Mouse (Mus musculus): ENCODE results near the gene Gm13539. TPM values are rescaled to one million over a fixed set of nuclear protein-coding genes. Genes with fewer than 3 reads are reported as not detected.

Gm13539 gene
- polyA plus RNA-seq, 1 experiment from 2014 or later: not detected

DNA sequence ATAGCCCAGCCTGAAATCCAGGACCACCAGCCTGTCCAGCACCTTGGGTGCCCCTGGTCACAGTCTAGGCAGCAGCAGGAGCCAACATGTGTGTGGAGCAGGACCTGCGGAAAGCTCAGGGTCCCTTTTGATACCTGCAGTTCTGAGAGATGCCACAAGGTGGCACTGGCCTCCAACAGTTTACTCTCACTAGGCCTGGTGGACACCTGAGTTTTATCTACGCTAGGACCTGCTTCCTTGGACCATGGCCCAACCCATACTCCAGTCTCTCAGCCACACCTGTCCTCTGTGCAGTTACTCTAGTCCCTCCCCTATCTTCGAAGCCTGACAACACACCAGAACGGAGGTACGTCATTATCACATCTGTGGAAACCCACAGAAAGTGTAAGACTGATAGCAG is 54.2 kb downstream of the Gm13539 start:
- H3K4me1 ChIP-seq (replicated peaks): no peaks in the 10 kb centered on the region
- ATAC-seq: peak; percentile 84

More for the DNA sequence above, 54.2 kb downstream of the Gm13539 start:
- WGBS: 48% methylated on average over 5 of the region's 5 CpGs
- no peaks in the 10 kb centered on the region for H3K36me3 ChIP-seq
- H3K4me2 ChIP-seq (replicated peaks): no peak overlapping the region
- H3K27me3 ChIP-seq: no peaks in the 10 kb centered on the region
- no peaks in the 10 kb centered on the region for H3K9me3 ChIP-seq
- H3K9ac ChIP-seq (replicated peaks): no peak overlapping the region
- no peak overlapping the region for H3K27ac ChIP-seq
- H3K4me3 ChIP-seq (replicated peaks): no peak overlapping the region

Other genes starting within 250 kb of the Gm13539 start
- 22.9 and 24.1 TPM in 2 replicates for gene Traf2, start 235.3 kb upstream of the Gm13539 start, polyA plus RNA-seq (2015; fragmentation: Nextera tagmentation; extraction: Ambion mirVana)
- gene Edf1, start 224.4 kb upstream of the Gm13539 start, polyA plus RNA-seq (2015; fragmentation: Nextera tagmentation; extraction: Ambion mirVana): 387 and 406 TPM in 2 replicates
- 3.2 and 6.8 TPM in 2 replicates for gene Mamdc4, start 207.4 kb upstream of the Gm13539 start, polyA plus RNA-seq (2015; fragmentation: Nextera tagmentation; extraction: Ambion mirVana)
- 190 and 193 TPM in 2 replicates for gene Phpt1, start 207.0 kb upstream of the Gm13539 start, polyA plus RNA-seq (2015; fragmentation: Nextera tagmentation; extraction: Ambion mirVana)
- gene Ajm1, start 200.5 kb upstream of the Gm13539 start, polyA plus RNA-seq (2015; fragmentation: Nextera tagmentation; extraction: Ambion mirVana): 3.5 and 5.7 TPM in 2 replicates
- gene Rabl6, start 173.7 kb upstream of the Gm13539 start, polyA plus RNA-seq (2015; fragmentation: Nextera tagmentation; extraction: Ambion mirVana): 67.2 and 75.9 TPM in 2 replicates
- gene Ccdc183, start 164.6 kb upstream of the Gm13539 start, polyA plus RNA-seq (2015; fragmentation: Nextera tagmentation; extraction: Ambion mirVana): 0.24 and 0.47 TPM in 2 replicates
- gene Tmem141, start 160.3 kb upstream of the Gm13539 start, polyA plus RNA-seq (2015; fragmentation: Nextera tagmentation; extraction: Ambion mirVana): 27.5 and 32.3 TPM in 2 replicates
- 1.1 and 1.8 TPM in 2 replicates for gene Fcna, start 154.2 kb upstream of the Gm13539 start, polyA plus RNA-seq (2015; fragmentation: Nextera tagmentation; extraction: Ambion mirVana)
- gene Lcn8, start 129.1 kb upstream of the Gm13539 start, polyA plus RNA-seq (2015; fragmentation: Nextera tagmentation; extraction: Ambion mirVana): not detected in 2 replicates
- not detected in 2 replicates for gene Lcn5, start 124.3 kb upstream of the Gm13539 start, polyA plus RNA-seq (2015; fragmentation: Nextera tagmentation; extraction: Ambion mirVana)
- not detected in 2 replicates for gene Lcn6, start 105.5 kb upstream of the Gm13539 start, polyA plus RNA-seq (2015; fragmentation: Nextera tagmentation; extraction: Ambion mirVana)
- not detected in 2 replicates for gene Lcn10, start 99.5 kb upstream of the Gm13539 start, polyA plus RNA-seq (2015; fragmentation: Nextera tagmentation; extraction: Ambion mirVana)
- gene Obp2a, start 82.2 kb upstream of the Gm13539 start, polyA plus RNA-seq (2015; fragmentation: Nextera tagmentation; extraction: Ambion mirVana): not detected in 2 replicates
- gene Bmyc, start 75.5 kb upstream of the Gm13539 start, polyA plus RNA-seq (2015; fragmentation: Nextera tagmentation; extraction: Ambion mirVana): 98.4 and 100 TPM in 2 replicates
- not detected in 2 replicates for gene Obp2b, start 45.2 kb upstream of the Gm13539 start, polyA plus RNA-seq (2015; fragmentation: Nextera tagmentation; extraction: Ambion mirVana)
- gene Lcn3, start 16.7 kb upstream of the Gm13539 start, polyA plus RNA-seq (2015; fragmentation: Nextera tagmentation; extraction: Ambion mirVana): not detected in 2 replicates
- gene Lcn11, start 5.2 kb upstream of the Gm13539 start, polyA plus RNA-seq (2015; fragmentation: Nextera tagmentation; extraction: Ambion mirVana): not detected in 2 replicates
- not detected in 2 replicates for gene Glt6d1, start 33.6 kb downstream of the Gm13539 start, polyA plus RNA-seq (2015; fragmentation: Nextera tagmentation; extraction: Ambion mirVana)
- gene Lcn9, start 40.9 kb downstream of the Gm13539 start, polyA plus RNA-seq (2015; fragmentation: Nextera tagmentation; extraction: Ambion mirVana): not detected in 2 replicates
- gene Sohlh1, start 65.0 kb downstream of the Gm13539 start, polyA plus RNA-seq (2015; fragmentation: Nextera tagmentation; extraction: Ambion mirVana): not detected in 2 replicates
- gene Kcnt1, start 81.5 kb downstream of the Gm13539 start, polyA plus RNA-seq (2015; fragmentation: Nextera tagmentation; extraction: Ambion mirVana): 4.4 and 5.9 TPM in 2 replicates
- 49.6 and 59.1 TPM in 2 replicates for gene Camsap1, start 201.0 kb downstream of the Gm13539 start, polyA plus RNA-seq (2015; fragmentation: Nextera tagmentation; extraction: Ambion mirVana)
- 93.6 and 104 TPM in 2 replicates for gene Ubac1, start 239.5 kb downstream of the Gm13539 start, polyA plus RNA-seq (2015; fragmentation: Nextera tagmentation; extraction: Ambion mirVana)

Measured in midbrain, embryonic 13.5 days (tissue).